Mouse (Mus musculus) erythroblast, embryonic 14.5 days (primary cell): Measurements from ENCODE around the gene Adamtsl4.

Source experiments
- GATA1 ChIP-seq: IDR thresholded peaks from 2 replicates; pipeline ENCODE4 v1.6.1; 2012; ENCODE audit warnings: low read length, inconsistent platforms, mixed read lengths
- TAL1 ChIP-seq: IDR thresholded peaks from 3 replicates; pipeline ENCODE4 v1.6.1; 2012; ENCODE audit warnings: low read length, inconsistent platforms, mixed read lengths

DNA sequence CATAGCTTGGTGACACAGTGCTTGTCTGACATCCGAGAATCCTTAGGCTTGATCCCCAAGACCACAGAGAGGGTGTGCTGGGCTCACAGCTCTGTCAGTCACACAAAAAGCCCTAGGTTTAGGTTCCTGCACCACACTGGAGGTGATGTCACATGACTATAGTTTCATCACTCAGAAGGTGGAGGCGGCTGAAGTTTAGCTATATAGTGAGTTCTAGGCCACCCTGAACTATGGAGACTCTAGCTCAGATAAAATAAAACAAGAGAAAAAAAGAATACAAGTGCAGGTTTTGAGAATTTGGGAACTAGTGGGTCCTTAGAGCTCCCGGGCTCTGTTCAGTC lies 36.7 kb downstream of the Adamtsl4 start:
- TF ChIP-seq GATA1 (no peak), TAL1 (no peak)
